Mouse (Mus musculus): ENCODE results near the gene Usp18.

- no peak for TF ChIP-seq CTCF (IDR thresholded peaks at IDR 0.05)
- no peak for TF ChIP-seq EP300 (IDR thresholded peaks at IDR 0.05)
Observed at GRCm38 (mm10) chr6:121243161-121243560, 2.5 kb upstream of the Usp18 start.
